In the genomic region with DNA sequence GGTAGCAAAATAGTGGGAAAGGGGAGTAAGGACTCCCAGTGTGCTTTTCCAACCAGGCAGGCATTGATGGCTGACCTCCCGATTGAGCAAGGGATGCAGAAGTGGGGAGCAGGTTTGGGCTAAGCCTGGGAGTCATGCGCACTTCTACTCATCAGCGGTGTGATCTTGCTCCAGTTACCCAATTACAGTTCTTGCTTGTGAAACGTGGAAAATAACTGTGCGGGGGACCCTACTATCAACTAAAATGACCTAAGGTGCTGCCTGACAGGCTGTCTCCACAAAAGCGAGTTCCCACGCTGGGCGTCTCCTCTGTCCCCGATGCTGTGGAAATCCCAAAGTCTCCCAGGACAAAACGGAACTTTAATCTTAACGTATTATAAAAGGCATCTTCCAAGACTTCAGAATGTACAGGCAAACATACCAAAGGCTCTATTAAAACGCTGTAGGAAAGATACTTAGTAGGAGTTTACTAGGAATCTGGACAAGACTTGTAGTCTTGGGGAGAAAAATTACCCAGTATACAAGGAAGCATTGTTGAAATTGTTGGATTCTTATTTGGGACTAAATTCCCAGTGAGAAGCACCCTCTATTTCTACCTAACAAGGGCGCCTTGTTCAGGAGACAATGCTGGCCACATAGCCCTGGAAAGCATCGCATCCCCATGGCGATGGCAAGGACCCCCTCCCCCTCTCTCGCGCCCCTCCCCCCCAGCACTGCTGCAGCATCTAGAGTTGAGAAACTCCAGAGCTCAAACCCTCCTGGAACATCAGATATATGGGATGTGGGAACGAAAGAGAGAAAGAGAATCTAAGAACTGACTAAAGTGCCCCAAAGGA, we compare ENCODE assay signal across 8 mouse cellular contexts.
DNase-seq lines count a peak whose midpoint lies in the region; ATAC-seq lines count a peak whose summit lies in the region.

No protein-coding gene starts in this region.

- no peaks in the 10 kb centered on the region for H3K36me3 ChIP-seq in kidney, embryonic 15.5 days
- no peaks in the 10 kb centered on the region for H3K36me3 ChIP-seq in embryonic facial prominence, embryonic 12.5 days
- H3K36me3 ChIP-seq in hindbrain, embryonic 13.5 days = no peaks in the 10 kb centered on the region
- H3K36me3 ChIP-seq in limb, embryonic 12.5 days = no peaks in the 10 kb centered on the region
- H3K36me3 ChIP-seq in midbrain, embryonic 16.5 days (ENCODE audit: control insufficient read depth, insufficient read depth, low read length) = no peaks in the 10 kb centered on the region

- DNase-seq in kidney, postnatal 14 days = no peak
- DNase-seq in thymus, postnatal 0 days (ENCODE audit: low spot score) = no peak

- peak overlapping the region; percentile 29 for H3K4me3 ChIP-seq in kidney, embryonic 15.5 days (replicated peaks)
- H3K4me3 ChIP-seq in embryonic facial prominence, embryonic 12.5 days = peak overlapping the region; percentile 31
- peak overlapping the region; percentile 30 for H3K4me3 ChIP-seq in hindbrain, embryonic 13.5 days
- peak overlapping the region; percentile 25 for H3K4me3 ChIP-seq in limb, embryonic 12.5 days (replicated peaks)
- H3K4me3 ChIP-seq in midbrain, embryonic 16.5 days (ENCODE audit: low read depth, low read length) = peak overlapping the region; percentile 30

- no peaks in the 10 kb centered on the region for H3K9me3 ChIP-seq in kidney, embryonic 15.5 days (replicated peaks)
- H3K9me3 ChIP-seq in embryonic facial prominence, embryonic 12.5 days = no peaks in the 10 kb centered on the region
- H3K9me3 ChIP-seq in hindbrain, embryonic 13.5 days = no peaks in the 10 kb centered on the region
- H3K9me3 ChIP-seq in limb, embryonic 12.5 days = no peaks in the 10 kb centered on the region
- no peaks in the 10 kb centered on the region for H3K9me3 ChIP-seq in midbrain, embryonic 16.5 days (replicated peaks; ENCODE audit: control insufficient read depth, low read length, poor library complexity, severe bottlenecking)

- peak overlapping the region; percentile 2; the same call in 1 of the 2 replicates for H3K9ac ChIP-seq in kidney, embryonic 15.5 days
- peak overlapping the region; percentile 33 for H3K9ac ChIP-seq in embryonic facial prominence, embryonic 12.5 days
- H3K9ac ChIP-seq in hindbrain, embryonic 13.5 days = 0 out of 2 replicates have a peak overlapping the region, but pooled peaks have one; percentile 40
- no peak overlapping the region for H3K9ac ChIP-seq in limb, embryonic 12.5 days (replicated peaks)
- H3K9ac ChIP-seq in midbrain, embryonic 16.5 days (ENCODE audit: low read depth, low read length) = peak overlapping the region; percentile 5; the same call in 1 of the 2 replicates

- no peak overlapping the region for H3K27ac ChIP-seq in kidney, embryonic 15.5 days
- H3K27ac ChIP-seq in embryonic facial prominence, embryonic 12.5 days = 0 out of 2 replicates have a peak overlapping the region, but pooled peaks have one; percentile 36
- peak overlapping the region; percentile 80 for H3K27ac ChIP-seq in hindbrain, embryonic 13.5 days
- H3K27ac ChIP-seq in limb, embryonic 12.5 days = no peak overlapping the region
- H3K27ac ChIP-seq in midbrain, embryonic 16.5 days (ENCODE audit: low read length) = peak overlapping the region; percentile 43; the same call in 1 of the 2 replicates

- ATAC-seq in kidney, embryonic 15.5 days (replicated peaks; ENCODE audit: low FRiP score) = no peak
- ATAC-seq in embryonic facial prominence, embryonic 12.5 days (ENCODE audit: insufficient number of reproducible peaks, insufficient read depth, low FRiP score, low TSS enrichment) = peak; percentile 22; the same call in 1 of the 2 replicates
- ATAC-seq in hindbrain, embryonic 13.5 days (ENCODE audit: low FRiP score) = peak; percentile 83
- no peak for ATAC-seq in limb, embryonic 12.5 days (ENCODE audit: insufficient number of reproducible peaks, insufficient read depth, low FRiP score, low TSS enrichment, low read depth)
- peak; percentile 88 for ATAC-seq in midbrain, embryonic 16.5 days
- no peak for ATAC-seq in erythroid progenitor cell, adult 5-6 weeks (replicated peaks; ENCODE audit: low FRiP score, poor library complexity, severe bottlenecking)

- no peaks in the 10 kb centered on the region for H3K27me3 ChIP-seq in kidney, embryonic 15.5 days
- no peaks in the 10 kb centered on the region for H3K27me3 ChIP-seq in embryonic facial prominence, embryonic 12.5 days
- H3K27me3 ChIP-seq in hindbrain, embryonic 13.5 days = no peaks in the 10 kb centered on the region
- H3K27me3 ChIP-seq in limb, embryonic 12.5 days = no peaks in the 10 kb centered on the region
- no peaks in the 10 kb centered on the region for H3K27me3 ChIP-seq in midbrain, embryonic 16.5 days (ENCODE audit: control insufficient read depth, insufficient read depth, low read depth, low read length)

- peak overlapping the region; percentile 60 for H3K4me2 ChIP-seq in kidney, embryonic 15.5 days
- H3K4me2 ChIP-seq in embryonic facial prominence, embryonic 12.5 days (replicated peaks) = peak overlapping the region; percentile 71
- peak overlapping the region; percentile 54 for H3K4me2 ChIP-seq in hindbrain, embryonic 13.5 days
- H3K4me2 ChIP-seq in limb, embryonic 12.5 days = peak overlapping the region; percentile 55
- H3K4me2 ChIP-seq in midbrain, embryonic 16.5 days (ENCODE audit: low read length) = peak overlapping the region; percentile 57

- 28% methylated on average over 18 of the region's 18 CpGs for whole genome bisulfite sequencing in kidney, embryonic 15.5 days
- WGBS in embryonic facial prominence, embryonic 12.5 days = 8% methylated on average over 18 of the region's 18 CpGs
- WGBS in hindbrain, embryonic 13.5 days = 5% methylated on average over 18 of the region's 18 CpGs
- 22% methylated on average over 18 of the region's 18 CpGs for WGBS in limb, embryonic 12.5 days
- 3% methylated on average over 18 of the region's 18 CpGs for WGBS in midbrain, embryonic 16.5 days

- peaks cover 8% of the 10 kb centered on the region; the same call in 1 of the 2 replicates for H3K4me1 ChIP-seq in kidney, embryonic 15.5 days
- peaks cover 4% of the 10 kb centered on the region; the same call in 1 of the 2 replicates for H3K4me1 ChIP-seq in embryonic facial prominence, embryonic 12.5 days
- peaks cover 5% of the 10 kb centered on the region for H3K4me1 ChIP-seq in hindbrain, embryonic 13.5 days (replicated peaks)
- 0 out of 2 replicates have a peak, but pooled peaks cover 7% of the 10 kb centered on the region for H3K4me1 ChIP-seq in limb, embryonic 12.5 days (replicated peaks)
- peaks cover 8% of the 10 kb centered on the region for H3K4me1 ChIP-seq in midbrain, embryonic 16.5 days (ENCODE audit: control insufficient read depth, insufficient read depth, low read length)

Comparison
In these comparisons a context has a peak if more than half of its experiments do, and no peak if none do; other contexts are left out.
1. ATAC-seq: peak in embryonic facial prominence, embryonic 12.5 days (single experiment), hindbrain, embryonic 13.5 days (single experiment) and midbrain, embryonic 16.5 days (single experiment); none in kidney, embryonic 15.5 days (single experiment), limb, embryonic 12.5 days (single experiment) and erythroid progenitor cell, adult 5-6 weeks (single experiment).
2. H3K27ac ChIP-seq: peak in embryonic facial prominence, embryonic 12.5 days (single experiment), hindbrain, embryonic 13.5 days (single experiment) and midbrain, embryonic 16.5 days (single experiment); none in kidney, embryonic 15.5 days (single experiment) and limb, embryonic 12.5 days (single experiment).
3. Peak in every context shown above with its lines, with median percentiles within 50 percentile points of each other: H3K4me2 ChIP-seq and H3K4me3 ChIP-seq.